Mouse (Mus musculus) ES-E14 (cell line): ENCODE data around the gene Cpsf6.

ENCODE experiments used
- CHD2 ChIP-seq: IDR thresholded peaks from 2 replicates; pipeline ENCODE4 v1.6.1; 2014; ENCODE audit warnings: mild to moderate bottlenecking, low read depth, low read length, inconsistent platforms
- HCFC1 ChIP-seq: IDR thresholded peaks from 2 replicates; pipeline ENCODE4 v1.6.1; 2012; ENCODE audit warnings: low read length, inconsistent platforms, borderline replicate concordance; ENCODE audit not compliant: insufficient read depth
- MAFK ChIP-seq: IDR thresholded peaks from 2 replicates; pipeline ENCODE4 v1.6.1; 2014; ENCODE audit warnings: mild to moderate bottlenecking, low read depth, low read length, inconsistent platforms; ENCODE audit not compliant: insufficient read depth
- ZC3H11A ChIP-seq: IDR thresholded peaks from 2 replicates; pipeline ENCODE4 v1.6.1; 2012; ENCODE audit warnings: low read depth, mild to moderate bottlenecking, inconsistent platforms, low read length, borderline replicate concordance
- ZNF384 ChIP-seq: IDR thresholded peaks from 2 replicates; pipeline ENCODE4 v1.6.1; 2012; ENCODE audit warnings: low read depth, low read length, inconsistent platforms

DNA sequence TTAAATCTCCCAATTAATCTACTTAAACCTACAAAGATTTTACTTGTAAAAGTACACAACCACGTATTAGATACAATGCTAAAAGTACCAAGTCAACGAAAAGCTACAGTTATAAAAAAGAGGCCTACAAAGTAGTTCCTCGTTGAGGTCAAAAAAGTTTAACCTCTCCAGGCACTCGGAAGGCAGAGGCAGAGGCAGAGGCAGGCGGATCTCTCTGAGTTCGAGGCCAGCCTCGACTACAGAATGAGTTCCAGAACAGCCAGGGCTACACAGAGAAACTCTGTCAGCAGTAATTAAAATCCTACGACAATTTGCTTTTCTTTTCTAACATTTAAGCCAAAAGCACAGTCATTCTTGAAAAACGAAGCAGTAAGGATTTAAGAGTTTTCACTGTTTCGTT lies 4.7 kb downstream of the Cpsf6 start:
- no peak for TF ChIP-seq ZC3H11A
- no peak for TF ChIP-seq HCFC1
- TF ChIP-seq MAFK, result no peak
- no peak for TF ChIP-seq CHD2
- TF ChIP-seq ZNF384, result no peak
